Mouse (Mus musculus): ENCODE measurements at regions not wholly inside any gene's neighbourhood (a gene's known extent, or its start where the extent isn't known, plus 50 kb on each side); places are given as distances from the start of the nearest gene placed in this dataset.

GRCm38 (mm10) chr14:107068592-107068991 is 962.6 kb downstream of the Trim52 start:
- no peaks in the 10 kb centered on the region for H3K36me3 ChIP-seq (ENCODE audit: insufficient read depth, low read length)

GRCm38 (mm10) chr14:107080407-107080806 is 974.4 kb downstream of the Trim52 start:
- Histone ChIP-seq H3K4me3 (ENCODE audit: low read length) (no peak overlapping the region), H3K36me3 (ENCODE audit: insufficient read depth, low read length) (no peaks in the 10 kb centered on the region), H3K9ac (replicated peaks; ENCODE audit: low read length) (no peak overlapping the region), H3K27ac (ENCODE audit: low read length) (no peak overlapping the region), H3K27me3 (ENCODE audit: insufficient read depth, low read length) (no peaks in the 10 kb centered on the region), H3K9me3 (ENCODE audit: low read length) (no peaks in the 10 kb centered on the region), H3K4me1 (ENCODE audit: insufficient read depth, low read length) (no peaks in the 10 kb centered on the region), H3K4me2 (replicated peaks; ENCODE audit: low read depth, low read length) (no peak overlapping the region)
- ATAC-seq (ENCODE audit: low FRiP score, low TSS enrichment): no peak

More at GRCm38 (mm10) chr14:107068592-107068991, 962.6 kb downstream of the Trim52 start:
- no peak overlapping the region for H3K9ac ChIP-seq (replicated peaks; ENCODE audit: low read length)
- no peak overlapping the region for H3K27ac ChIP-seq (ENCODE audit: low read length)
- no peaks in the 10 kb centered on the region for H3K9me3 ChIP-seq (ENCODE audit: low read length)
- no peak overlapping the region for H3K4me3 ChIP-seq (ENCODE audit: low read length)
- no peak for ATAC-seq (ENCODE audit: low FRiP score, low TSS enrichment)
- H3K4me1 ChIP-seq (ENCODE audit: insufficient read depth, low read length): no peaks in the 10 kb centered on the region
- no peaks in the 10 kb centered on the region for H3K27me3 ChIP-seq (ENCODE audit: insufficient read depth, low read length)
- H3K4me2 ChIP-seq (replicated peaks; ENCODE audit: low read depth, low read length): no peak overlapping the region
